In genomic region chr9:123624741-123625140, GRCm38 (mm10) we compare ENCODE assay signal across 29 mouse cellular contexts. TPM values are rescaled to one million over a fixed set of nuclear protein-coding genes. Genes with fewer than 3 reads are reported as not detected.
"Had no signal": no experiment of that assay in that cellular context is flagged by ENCODE, and none has a peak within 500 bp of the region (broad histone marks: within the 10 kb centered on the region; RNA-seq: fewer than 3 reads in every experiment).

No protein-coding gene starts in this region.

- H3K9me3 ChIP-seq: embryonic facial prominence, embryonic 10.5 days; embryonic facial prominence, embryonic 12.5 days; embryonic facial prominence, embryonic 13.5 days; embryonic facial prominence, embryonic 15.5 days; forebrain, embryonic 10.5 days; forebrain, embryonic 12.5 days; forebrain, embryonic 13.5 days; forebrain, embryonic 15.5 days had no signal

- ATAC-seq: forebrain, embryonic 13.5 days; forebrain, embryonic 14.5 days; forebrain, embryonic 15.5 days; forebrain, embryonic 16.5 days; forebrain, postnatal 0 days had no signal

- DNase-seq: cerebellum, adult 2 months; cerebellum, adult 8-10 months; cerebellum, adult 9-10 months; cerebellum, adult 9-11 months; cerebellum, postnatal 10 days; cerebellum, postnatal 14 days; cerebellum, postnatal 25 days; cerebellum, postnatal 36 days; embryo, embryonic 11 days; forebrain, postnatal 0 days; gastrocnemius, adult 2 months; gastrocnemius, postnatal 10 days; gastrocnemius, postnatal 14 days; gastrocnemius, postnatal 25 days; gastrocnemius, postnatal 36 days; heart, adult 11 months; heart, adult 18-20 months; heart, adult 2 months had no signal

- H3K36me3 ChIP-seq: embryonic facial prominence, embryonic 10.5 days; embryonic facial prominence, embryonic 12.5 days; embryonic facial prominence, embryonic 13.5 days; embryonic facial prominence, embryonic 15.5 days; forebrain, embryonic 10.5 days; forebrain, embryonic 12.5 days; forebrain, embryonic 15.5 days had no signal

- H3K4me1 ChIP-seq: embryonic facial prominence, embryonic 10.5 days; embryonic facial prominence, embryonic 12.5 days; embryonic facial prominence, embryonic 13.5 days; embryonic facial prominence, embryonic 15.5 days; forebrain, embryonic 10.5 days; forebrain, embryonic 12.5 days; forebrain, embryonic 13.5 days; forebrain, embryonic 15.5 days had no signal

- H3K27ac ChIP-seq: embryonic facial prominence, embryonic 10.5 days; embryonic facial prominence, embryonic 12.5 days; embryonic facial prominence, embryonic 13.5 days; embryonic facial prominence, embryonic 15.5 days; forebrain, embryonic 10.5 days; forebrain, embryonic 12.5 days; forebrain, embryonic 13.5 days; forebrain, embryonic 15.5 days; gastrocnemius, adult 2 months; heart, adult 2 months had no signal

- H3K4me2 ChIP-seq: embryonic facial prominence, embryonic 12.5 days; embryonic facial prominence, embryonic 13.5 days; embryonic facial prominence, embryonic 15.5 days; forebrain, embryonic 12.5 days; forebrain, embryonic 13.5 days; forebrain, embryonic 15.5 days had no signal

- H3K4me3 ChIP-seq: embryonic facial prominence, embryonic 10.5 days; embryonic facial prominence, embryonic 12.5 days; embryonic facial prominence, embryonic 13.5 days; embryonic facial prominence, embryonic 15.5 days; erythroblast, embryonic 14.5 days; forebrain, embryonic 10.5 days; forebrain, embryonic 12.5 days; forebrain, embryonic 13.5 days; forebrain, embryonic 15.5 days; gastrocnemius, adult 2 months; heart, adult 2 months had no signal

- H3K27me3 ChIP-seq: embryonic facial prominence, embryonic 12.5 days; embryonic facial prominence, embryonic 13.5 days; embryonic facial prominence, embryonic 15.5 days; forebrain, embryonic 12.5 days; forebrain, embryonic 13.5 days; forebrain, embryonic 15.5 days had no signal

- H3K9ac ChIP-seq: embryonic facial prominence, embryonic 12.5 days; embryonic facial prominence, embryonic 13.5 days; embryonic facial prominence, embryonic 15.5 days; forebrain, embryonic 12.5 days; forebrain, embryonic 13.5 days; forebrain, embryonic 15.5 days; forebrain, postnatal 0 days had no signal

RNA-seq across cellular contexts. Expression of gene Ccr9, which starts 53.5 kb away (rescaled TPM):
- polyA plus RNA-seq: erythroblast, embryonic 14.5 days had no signal
